Mouse (Mus musculus): ENCODE data around the gene Abat. TPM values are rescaled to one million over a fixed set of nuclear protein-coding genes. Genes with fewer than 3 reads are reported as not detected.
"Not testable (repeated sequence)": the region's sequence is repeated elsewhere in the genome, so short reads cannot be mapped to it uniquely, and the experiment has no call there.

The Abat gene
- polyA plus RNA-seq, 1 experiment, result 0.05 TPM

GRCm38 (mm10) chr16:8539150-8539865, 26.1 kb downstream of the Abat start:
- Histone ChIP-seq H3K79me2 (ENCODE audit: control insufficient read depth, insufficient read depth) (no peaks in the 10 kb centered on the region), H3K4me3 (ENCODE audit: insufficient read depth, poor library complexity, severe bottlenecking) (no peak overlapping the region), H3ac (ENCODE audit: control insufficient read depth, insufficient read length, low read depth) (no peak overlapping the region), H3K36me3 (ENCODE audit: control insufficient read depth, insufficient read depth) (no peaks in the 10 kb centered on the region), H3K79me3 (ENCODE audit: low read depth) (no peaks in the 10 kb centered on the region), H3K27me3 (ENCODE audit: control insufficient read depth, insufficient read depth, insufficient read length) (peaks cover 7% of the 10 kb centered on the region)
- TF ChIP-seq USF1 (IDR thresholded peaks at IDR 0.05; ENCODE audit: low read depth) (no peak), MYOD1 (IDR thresholded peaks at IDR 0.05; ENCODE audit: control insufficient read depth, insufficient read length, low read depth) (no peak), CEBPB (IDR thresholded peaks at IDR 0.05; ENCODE audit: low read depth) (no peak), CTCF (IDR thresholded peaks at IDR 0.05; ENCODE audit: control insufficient read depth, insufficient read depth, insufficient read length) (no peak), MYOG (IDR thresholded peaks at IDR 0.05; ENCODE audit: control insufficient read depth, extremely low read depth, insufficient read length) (no peak), MAX (IDR thresholded peaks at IDR 0.05) (no peak), FOSL1 (IDR thresholded peaks at IDR 0.05; ENCODE audit: insufficient read depth, low read length, poor library complexity, severe bottlenecking) (no peak)

- Histone ChIP-seq H3K4me3 (ENCODE audit: insufficient read depth, poor library complexity, severe bottlenecking) (no peak overlapping the region), H3K79me3 (ENCODE audit: low read depth) (no peaks in the 10 kb centered on the region), H3K27me3 (ENCODE audit: control insufficient read depth, insufficient read depth, insufficient read length) (peaks cover 7% of the 10 kb centered on the region), H3K79me2 (ENCODE audit: control insufficient read depth, insufficient read depth) (no peaks in the 10 kb centered on the region), H3K36me3 (ENCODE audit: control insufficient read depth, insufficient read depth) (no peaks in the 10 kb centered on the region), H3ac (ENCODE audit: control insufficient read depth, insufficient read length, low read depth) (no peak overlapping the region)
- no peak for TF ChIP-seq CEBPB (IDR thresholded peaks at IDR 0.05; ENCODE audit: low read depth)
- TF ChIP-seq MYOD1 (IDR thresholded peaks at IDR 0.05; ENCODE audit: control insufficient read depth, insufficient read length, low read depth), result no peak
- no peak for TF ChIP-seq MAX (IDR thresholded peaks at IDR 0.05)
- TF ChIP-seq USF1 (IDR thresholded peaks at IDR 0.05; ENCODE audit: low read depth), result no peak
- TF ChIP-seq FOSL1 (IDR thresholded peaks at IDR 0.05; ENCODE audit: insufficient read depth, low read length, poor library complexity, severe bottlenecking), result no peak
- TF ChIP-seq MYOG (IDR thresholded peaks at IDR 0.05; ENCODE audit: control insufficient read depth, extremely low read depth, insufficient read length), result no peak
- TF ChIP-seq CTCF (IDR thresholded peaks at IDR 0.05; ENCODE audit: control insufficient read depth, insufficient read depth, insufficient read length), result no peak
Measured at GRCm38 (mm10) chr16:8540859-8541314, 27.7 kb downstream of the Abat start.

- Histone ChIP-seq H3K79me3 (ENCODE audit: low read depth) (no peaks in the 10 kb centered on the region), H3K36me3 (ENCODE audit: control insufficient read depth, insufficient read depth) (no peaks in the 10 kb centered on the region), H3K4me3 (ENCODE audit: insufficient read depth, poor library complexity, severe bottlenecking) (no peak overlapping the region), H3K27me3 (ENCODE audit: control insufficient read depth, insufficient read depth, insufficient read length) (peaks cover 7% of the 10 kb centered on the region), H3ac (ENCODE audit: control insufficient read depth, insufficient read length, low read depth) (no peak overlapping the region), H3K79me2 (ENCODE audit: control insufficient read depth, insufficient read depth) (no peaks in the 10 kb centered on the region)
- TF ChIP-seq USF1 (IDR thresholded peaks at IDR 0.05; ENCODE audit: low read depth), result no peak
- TF ChIP-seq CTCF (IDR thresholded peaks at IDR 0.05; ENCODE audit: control insufficient read depth, insufficient read depth, insufficient read length), result no peak
- TF ChIP-seq MYOD1 (IDR thresholded peaks at IDR 0.05; ENCODE audit: control insufficient read depth, insufficient read length, low read depth), result no peak
- TF ChIP-seq FOSL1 (IDR thresholded peaks at IDR 0.05; ENCODE audit: insufficient read depth, low read length, poor library complexity, severe bottlenecking), result no peak
Measured at GRCm38 (mm10) chr16:8547836-8548235, 34.6 kb downstream of the Abat start.

GRCm38 (mm10) chr16:8549506-8549905, 36.3 kb downstream of the Abat start:
- Histone ChIP-seq H3K79me2 (ENCODE audit: control insufficient read depth, insufficient read depth) (no peaks in the 10 kb centered on the region), H3K79me3 (ENCODE audit: low read depth) (no peaks in the 10 kb centered on the region), H3K36me3 (ENCODE audit: control insufficient read depth, insufficient read depth) (no peaks in the 10 kb centered on the region), H3K27me3 (ENCODE audit: control insufficient read depth, insufficient read depth, insufficient read length) (peaks cover 7% of the 10 kb centered on the region), H3ac (ENCODE audit: control insufficient read depth, insufficient read length, low read depth) (no peak overlapping the region), H3K4me3 (ENCODE audit: insufficient read depth, poor library complexity, severe bottlenecking) (no peak overlapping the region)
- TF ChIP-seq FOSL1 (IDR thresholded peaks at IDR 0.05; ENCODE audit: insufficient read depth, low read length, poor library complexity, severe bottlenecking) (no peak), USF1 (IDR thresholded peaks at IDR 0.05; ENCODE audit: low read depth) (no peak), MYOG (IDR thresholded peaks at IDR 0.05; ENCODE audit: control insufficient read depth, extremely low read depth, insufficient read length) (no peak), CEBPB (IDR thresholded peaks at IDR 0.05; ENCODE audit: low read depth) (no peak), MAX (IDR thresholded peaks at IDR 0.05) (no peak), CTCF (IDR thresholded peaks at IDR 0.05; ENCODE audit: control insufficient read depth, insufficient read depth, insufficient read length) (no peak), MYOD1 (IDR thresholded peaks at IDR 0.05; ENCODE audit: control insufficient read depth, insufficient read length, low read depth) (no peak)

- H3K36me3 ChIP-seq (ENCODE audit: control insufficient read depth, insufficient read depth), result no peaks in the 10 kb centered on the region
- H3K79me2 ChIP-seq (ENCODE audit: control insufficient read depth, insufficient read depth), result no peaks in the 10 kb centered on the region
- TF ChIP-seq MYOD1 (IDR thresholded peaks at IDR 0.05; ENCODE audit: control insufficient read depth, insufficient read length, low read depth) (no peak), MAX (IDR thresholded peaks at IDR 0.05) (no peak), CEBPB (IDR thresholded peaks at IDR 0.05; ENCODE audit: low read depth) (no peak), FOSL1 (IDR thresholded peaks at IDR 0.05; ENCODE audit: insufficient read depth, low read length, poor library complexity, severe bottlenecking) (no peak), CTCF (IDR thresholded peaks at IDR 0.05; ENCODE audit: control insufficient read depth, insufficient read depth, insufficient read length) (no peak), MYOG (IDR thresholded peaks at IDR 0.05; ENCODE audit: control insufficient read depth, extremely low read depth, insufficient read length) (no peak), USF1 (IDR thresholded peaks at IDR 0.05; ENCODE audit: low read depth) (no peak)
- H3K79me3 ChIP-seq (ENCODE audit: low read depth), result no peaks in the 10 kb centered on the region
- no peak overlapping the region for H3K4me3 ChIP-seq (ENCODE audit: insufficient read depth, poor library complexity, severe bottlenecking)
- no peak overlapping the region for H3ac ChIP-seq (ENCODE audit: control insufficient read depth, insufficient read length, low read depth)
- no peaks in the 10 kb centered on the region for H3K27me3 ChIP-seq (ENCODE audit: control insufficient read depth, insufficient read depth, insufficient read length)
Measured at GRCm38 (mm10) chr16:8554351-8554750, 41.1 kb downstream of the Abat start.

GRCm38 (mm10) chr16:8554751-8555150, 41.5 kb downstream of the Abat start:
- not testable (repeated sequence) for H3K79me3 ChIP-seq (ENCODE audit: low read depth); H3ac ChIP-seq (ENCODE audit: control insufficient read depth, insufficient read length, low read depth); H3K27me3 ChIP-seq (ENCODE audit: control insufficient read depth, insufficient read depth, insufficient read length); H3K36me3 ChIP-seq (ENCODE audit: control insufficient read depth, insufficient read depth); H3K4me3 ChIP-seq (ENCODE audit: insufficient read depth, poor library complexity, severe bottlenecking); H3K79me2 ChIP-seq (ENCODE audit: control insufficient read depth, insufficient read depth)

- H3K4me3 ChIP-seq (ENCODE audit: insufficient read depth, poor library complexity, severe bottlenecking); H3ac ChIP-seq (ENCODE audit: control insufficient read depth, insufficient read length, low read depth); H3K36me3 ChIP-seq (ENCODE audit: control insufficient read depth, insufficient read depth); H3K27me3 ChIP-seq (ENCODE audit: control insufficient read depth, insufficient read depth, insufficient read length); H3K79me3 ChIP-seq (ENCODE audit: low read depth); H3K79me2 ChIP-seq (ENCODE audit: control insufficient read depth, insufficient read depth): not testable (repeated sequence)
Measured at GRCm38 (mm10) chr16:8555371-8555770, 42.1 kb downstream of the Abat start.

All from C2C12 (cell line).